Mouse (Mus musculus): ENCODE results near the gene Mlst8.

DNA sequence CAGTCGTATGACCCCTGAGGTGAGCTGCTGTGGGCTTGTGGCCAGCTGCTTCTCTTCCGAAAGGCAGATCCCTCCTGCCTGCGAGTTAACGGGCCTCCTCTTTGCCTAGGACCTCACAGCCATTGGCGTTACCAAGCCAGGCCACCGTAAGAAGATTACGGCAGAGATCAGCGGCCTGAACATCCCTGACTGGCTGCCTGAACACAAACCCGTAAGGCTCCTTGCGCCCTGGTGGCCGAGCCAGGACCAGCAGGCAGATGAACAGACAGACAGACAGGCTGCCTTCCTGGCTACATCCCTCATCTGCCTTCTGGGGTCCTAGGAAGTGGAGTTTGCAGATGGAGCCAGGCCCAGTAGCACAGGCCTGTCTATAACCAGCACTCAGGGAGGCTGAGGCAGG lies 23.3 kb upstream of the Mlst8 start:
- TF ChIP-seq CTCF (conservative IDR thresholded peaks at IDR 0.05; ENCODE audit: low read length) (peak; percentile 40), POU5F1 (IDR thresholded peaks at IDR 0.05; ENCODE audit: borderline replicate concordance, low read length) (no peak)
